ENCODE assay signal across 10 mouse cellular contexts in genomic region chr16:44688507-44688906, GRCm38 (mm10). TPM values are rescaled to one million over a fixed set of nuclear protein-coding genes. Genes with fewer than 3 reads are reported as not detected.
A peak's percentile ranks its signal among the peaks of the same experiment; 100 is the strongest.
DNase-seq lines count a peak whose midpoint lies in the region; ATAC-seq and TF ChIP-seq lines count a peak whose summit lies in the region.
"Had no signal": no experiment of that assay in that cellular context is flagged by ENCODE, and none has a peak within 500 bp of the region (broad histone marks: within the 10 kb centered on the region; RNA-seq: fewer than 3 reads in every experiment).

No protein-coding gene starts in this region.

- no peak for TF ChIP-seq EP300 in CH12.LX (IDR thresholded peaks at IDR 0.05; ENCODE audit: low read length)

- H3K9me3 ChIP-seq in heart, embryonic 11.5 days (replicated peaks; ENCODE audit: control insufficient read depth, low read length) = no peaks in the 10 kb centered on the region
- no peaks in the 10 kb centered on the region for H3K9me3 ChIP-seq in CH12.LX (replicated peaks; ENCODE audit: low read length)
- H3K9me3 ChIP-seq in forebrain, embryonic 15.5 days = no peaks in the 10 kb centered on the region

- no peak overlapping the region for H3K4me3 ChIP-seq in heart, embryonic 11.5 days (ENCODE audit: low read depth, low read length)
- no peak overlapping the region for H3K4me3 ChIP-seq in CH12.LX (replicated peaks in 1 of 3; ENCODE audit: low read depth in 2 of 3, low read length in 2 of 3, poor library complexity in 1 of 3)
- H3K4me3 ChIP-seq in forebrain, embryonic 15.5 days = no peak overlapping the region

- no peak for TF ChIP-seq CTCF in CH12.LX (conservative IDR thresholded peaks at IDR 0.05 in 1 of 2, IDR thresholded peaks at IDR 0.05 in 1 of 2; ENCODE audit: low read depth in 2 of 2, low read length in 2 of 2)

- no peak overlapping the region for H3K9ac ChIP-seq in heart, embryonic 11.5 days (ENCODE audit: low read depth, low read length)
- H3K9ac ChIP-seq in CH12.LX (ENCODE audit: insufficient read depth, low read depth) = peak overlapping the region; percentile 19; the same call in 1 of the 2 replicates
- no peak overlapping the region for H3K9ac ChIP-seq in forebrain, embryonic 15.5 days (replicated peaks)

- WGBS in heart, embryonic 11.5 days (ENCODE audit: insufficient replicate concordance) = 12% methylated on average over 4 of the region's 4 CpGs
- 4% methylated on average over 4 of the region's 4 CpGs for WGBS in forebrain, embryonic 15.5 days

- no peak for ATAC-seq in heart, embryonic 11.5 days (replicated peaks; ENCODE audit: insufficient number of reproducible peaks, low FRiP score, low TSS enrichment)
- ATAC-seq in forebrain, embryonic 15.5 days (replicated peaks) = no peak
- no peak for ATAC-seq in CD4-positive, CD25-positive, alpha-beta regulatory T cell, adult 4 months

- dilution Hi-C loops in CH12.LX (cut with MboI; ENCODE audit: extremely low pct_ligation_motif_present, extremely low pct_unique_long_range_greater_than_20kb, low sequenced_read_pairs) = no loop called here

- TF ChIP-seq RAD21 in CH12.LX (IDR thresholded peaks at IDR 0.05; ENCODE audit: low read depth, low read length) = no peak

- in situ Hi-C loops in CH12.LX (cut with MboI; ENCODE audit: low pct_ligation_motif_present, low pct_unique_long_range_greater_than_20kb, low sequenced_read_pairs) = no loop called here

- H3K79me2 ChIP-seq in CH12.LX (replicated peaks; ENCODE audit: control insufficient read depth, extremely low read depth, insufficient read depth, poor library complexity, severe bottlenecking) = no peaks in the 10 kb centered on the region

- peaks cover 4% of the 10 kb centered on the region; the same call in 1 of the 2 replicates for H3K4me1 ChIP-seq in heart, embryonic 11.5 days (ENCODE audit: control insufficient read depth, insufficient read depth, low read length)
- H3K4me1 ChIP-seq in CH12.LX (ENCODE audit: control insufficient read depth in 1 of 2, insufficient read depth in 2 of 2) = no peaks in the 10 kb centered on the region
- peaks cover 45% of the 10 kb centered on the region for H3K4me1 ChIP-seq in forebrain, embryonic 15.5 days

- H3K36me3 ChIP-seq in heart, embryonic 11.5 days (ENCODE audit: control insufficient read depth, insufficient read depth, low read length) = no peaks in the 10 kb centered on the region
- H3K36me3 ChIP-seq in CH12.LX (replicated peaks in 1 of 2; ENCODE audit: control insufficient read depth in 1 of 2, insufficient read depth in 1 of 2, low read length in 1 of 2) = no peaks in the 10 kb centered on the region
- H3K36me3 ChIP-seq in forebrain, embryonic 15.5 days = no peaks in the 10 kb centered on the region

- peak overlapping the region; percentile 48 for H3K4me2 ChIP-seq in heart, embryonic 11.5 days
- peak overlapping the region; percentile 98 for H3K4me2 ChIP-seq in CH12.LX (ENCODE audit: insufficient read depth, low read depth, poor library complexity, severe bottlenecking)
- 0 out of 2 replicates have a peak overlapping the region, but pooled peaks have one; percentile 42 for H3K4me2 ChIP-seq in forebrain, embryonic 15.5 days (replicated peaks)

- TF ChIP-seq POLR2A in CH12.LX (IDR thresholded peaks at IDR 0.05; ENCODE audit: low read depth, low read length) = no peak

- H3K27ac ChIP-seq in heart, embryonic 11.5 days (ENCODE audit: low read depth, low read length) = no peak overlapping the region
- H3K27ac ChIP-seq in CH12.LX (ENCODE audit: insufficient read depth, low read depth) = no peak overlapping the region
- peak overlapping the region; percentile 78 for H3K27ac ChIP-seq in forebrain, embryonic 15.5 days (replicated peaks)

- no peak for DNase-seq in heart, adult 11 months
- no peak for DNase-seq in CH12.LX (ENCODE audit: extremely low read depth)
- peak; percentile 51 for DNase-seq in mesoderm, embryonic 11.5 days (ENCODE audit: low read depth, low spot score)
- no peak for DNase-seq in right cerebral cortex, postnatal 10 days (ENCODE audit: low spot score in 2 of 2)
- no peak for DNase-seq in right cerebral cortex, postnatal 4 days
- DNase-seq: cerebellum, adult 2 months; gastrocnemius, postnatal 14 days had no signal

- H3K27me3 ChIP-seq in heart, embryonic 11.5 days (ENCODE audit: control insufficient read depth, insufficient read depth, low read length) = no peaks in the 10 kb centered on the region
- no peaks in the 10 kb centered on the region for H3K27me3 ChIP-seq in CH12.LX (replicated peaks)
- H3K27me3 ChIP-seq in forebrain, embryonic 15.5 days = no peaks in the 10 kb centered on the region

TF ChIP-seq in CH12.LX, 34 proteins besides CTCF, POLR2A, EP300 and RAD21:
- TF ChIP-seq MXI1 (IDR thresholded peaks at IDR 0.05; ENCODE audit: low read depth, low read length) (no peak), SMC3 (IDR thresholded peaks at IDR 0.05; ENCODE audit: low read depth, low read length) (no peak), MAFK (IDR thresholded peaks at IDR 0.05; ENCODE audit: insufficient replicate concordance, low read length) (no peak), POLR2AphosphoS2 (IDR thresholded peaks at IDR 0.05; ENCODE audit: low read depth, low read length) (no peak), BHLHE40 (IDR thresholded peaks at IDR 0.05; ENCODE audit: low read depth, low read length) (no peak), JUN (IDR thresholded peaks at IDR 0.05; ENCODE audit: insufficient read depth, low read depth, low read length) (no peak), HCFC1 (IDR thresholded peaks at IDR 0.05; ENCODE audit: low read depth, low read length) (no peak), NRF1 (IDR thresholded peaks at IDR 0.05; ENCODE audit: low read depth, low read length) (no peak), TCF12 (IDR thresholded peaks at IDR 0.05; ENCODE audit: low read depth, low read length) (no peak), ETS1 (conservative IDR thresholded peaks at IDR 0.05; ENCODE audit: low read depth, low read length) (no peak), USF1 (IDR thresholded peaks at IDR 0.05; ENCODE audit: low read depth, low read length) (no peak), MAX (IDR thresholded peaks at IDR 0.05; ENCODE audit: low read length) (no peak), NELFE (IDR thresholded peaks at IDR 0.05; ENCODE audit: low read depth, low read length) (no peak), TBP (conservative IDR thresholded peaks at IDR 0.05; ENCODE audit: low read depth, low read length) (no peak), GABPA (IDR thresholded peaks at IDR 0.05; ENCODE audit: insufficient replicate concordance, low read depth, low read length) (no peak), UBTF (IDR thresholded peaks at IDR 0.05; ENCODE audit: low read depth, low read length) (no peak), ZC3H11A (IDR thresholded peaks at IDR 0.05; ENCODE audit: low read depth, low read length) (no peak)

RNA-seq across cellular contexts. Expression of gene Nepro, which starts 35.6 kb away (rescaled TPM):
- 7.0 and 7.4 TPM in 2 replicates for polyA plus RNA-seq in heart, embryonic 11.5 days (2014; fragmentation: Nextera tagmentation; extraction: Ambion mirVana)
- 14.0 and 17.5 TPM in 2 replicates for total RNA-seq in CH12.LX (2012; rRNA removed)
- 35.4 and 42.2 TPM in 2 replicates for total RNA-seq in CH12.LX (2014; rRNA removed)
- polyA plus RNA-seq in CH12.LX (2012; ENCODE audit: insufficient read length, low read depth) = 34.2 and 34.5 TPM in 2 replicates
- polyA plus RNA-seq in forebrain, embryonic 15.5 days (2015; fragmentation: Nextera tagmentation; extraction: Ambion mirVana) = 4.5 and 4.9 TPM in 2 replicates
- 10 to 100 TPM in 1 of 2 experiments, 1 to 10 TPM in 1; 7.5 to 10.1 TPM for polyA plus RNA-seq in CD4-positive, CD25-positive, alpha-beta regulatory T cell, adult 4 months (2017; shearing (Covaris generic))

RNA-seq across cellular contexts. Expression of gene Gtpbp8, which starts 57.7 kb away (rescaled TPM):
- polyA plus RNA-seq in heart, embryonic 11.5 days (2014; fragmentation: Nextera tagmentation; extraction: Ambion mirVana) = 22.2 and 24.8 TPM in 2 replicates
- total RNA-seq in CH12.LX (2012; rRNA removed) (19.6 and 20.9 TPM in 2 replicates), CH12.LX (2014; rRNA removed) (38.8 and 44.1 TPM in 2 replicates)
- polyA plus RNA-seq in CH12.LX (2012; ENCODE audit: insufficient read length, low read depth) = 24.2 and 28.1 TPM in 2 replicates
- 33.5 and 38.1 TPM in 2 replicates for polyA plus RNA-seq in forebrain, embryonic 15.5 days (2015; fragmentation: Nextera tagmentation; extraction: Ambion mirVana)
- polyA plus RNA-seq in CD4-positive, CD25-positive, alpha-beta regulatory T cell, adult 4 months (2017; shearing (Covaris generic)) = 10 to 100 TPM; 36.4 to 41.7 TPM

Comparison
In these comparisons a context has a peak if more than half of its experiments do, and no peak if none do; other contexts are left out.
1. H3K4me2 ChIP-seq: peak in every context shown above with its lines; median percentile 98 in CH12.LX; 48 in heart, embryonic 11.5 days; 42 in forebrain, embryonic 15.5 days.